Mouse (Mus musculus): Measurements from ENCODE around the gene Gm45208.

GRCm38 (mm10) chrX:7696954-7697381, 25.1 kb upstream of the Gm45208 start, which contains the start of gene Gpkow:
- TF ChIP-seq GATA1 (IDR thresholded peaks at IDR 0.05; ENCODE audit: low read length) (no peak), TAL1 (IDR thresholded peaks at IDR 0.05; ENCODE audit: low read length) (no peak)
